Mouse (Mus musculus) adrenal gland, postnatal 14 days (tissue): ENCODE data around the gene Prkce. TPM values are rescaled to one million over a fixed set of nuclear protein-coding genes. Genes with fewer than 3 reads are reported as not detected.

ENCODE experiments used
- DNase-seq: peaks from one replicate; pipeline ENCODE4 v3.0.0; 2021; ENCODE audit warnings: mixed read lengths
- total RNA-seq: library from RNA; stranded (reverse); gene quantifications from 2 replicates; pipeline ENCODE4 v1.2.3, GENCODE M21; 2021

Gene Prkce
- total RNA-seq, 1 experiment from 2014 or later: 26.0 TPM

- peak; percentile 53 for DNase-seq
Observed at GRCm38 (mm10) chr17:86617570-86618237, 450.1 kb downstream of the Prkce start.

- DNase-seq: peak; percentile 72
Observed at GRCm38 (mm10) chr17:86618431-86618861, 450.9 kb downstream of the Prkce start.

- no peak for DNase-seq
Observed at GRCm38 (mm10) chr17:86622862-86623261, 455.3 kb downstream of the Prkce start.

GRCm38 (mm10) chr17:86626523-86626922 is 458.9 kb downstream of the Prkce start:
- no peak for DNase-seq

- peak; percentile 29 for DNase-seq
Observed at GRCm38 (mm10) chr17:86633131-86633530, 465.5 kb downstream of the Prkce start.

GRCm38 (mm10) chr17:86637311-86637710 is 469.7 kb downstream of the Prkce start:
- no peak for DNase-seq

GRCm38 (mm10) chr17:86639279-86639678 is 471.7 kb downstream of the Prkce start:
- DNase-seq: peak; percentile 24

GRCm38 (mm10) chr17:86647226-86647625 is 479.6 kb downstream of the Prkce start:
- DNase-seq: no peak

- no peak for DNase-seq
Observed at GRCm38 (mm10) chr17:86648856-86649435, 481.4 kb downstream of the Prkce start.

GRCm38 (mm10) chr17:86650241-86650640 is 482.7 kb downstream of the Prkce start:
- no peak for DNase-seq

GRCm38 (mm10) chr17:86651091-86651490 is 483.5 kb downstream of the Prkce start:
- DNase-seq: no peak

GRCm38 (mm10) chr17:86652751-86653150 is 485.2 kb downstream of the Prkce start:
- DNase-seq: no peak

- no peak for DNase-seq
Observed at GRCm38 (mm10) chr17:86656369-86656768, 488.8 kb downstream of the Prkce start.

- no peak for DNase-seq
Observed at GRCm38 (mm10) chr17:86662301-86662700, 494.7 kb downstream of the Prkce start.

GRCm38 (mm10) chr17:86663471-86663870 is 495.9 kb downstream of the Prkce start:
- DNase-seq: peak; percentile 24

- no peak for DNase-seq
Observed at GRCm38 (mm10) chr17:86667836-86668600, 500.4 kb downstream of the Prkce start.

- no peak for DNase-seq
Observed at GRCm38 (mm10) chr17:86669641-86670373, 502.2 kb downstream of the Prkce start.

GRCm38 (mm10) chr17:86670731-86671130 is 503.1 kb downstream of the Prkce start:
- no peak for DNase-seq

GRCm38 (mm10) chr17:86674971-86675370 is 507.4 kb downstream of the Prkce start:
- no peak for DNase-seq

GRCm38 (mm10) chr17:86676336-86676735 is 508.8 kb downstream of the Prkce start:
- DNase-seq: no peak

GRCm38 (mm10) chr17:86676909-86677308 is 509.3 kb downstream of the Prkce start:
- no peak for DNase-seq

GRCm38 (mm10) chr17:86685263-86685662 is 517.7 kb downstream of the Prkce start:
- no peak for DNase-seq

GRCm38 (mm10) chr17:86687021-86687420 is 519.4 kb downstream of the Prkce start:
- peak; percentile 31 for DNase-seq
